Mouse (Mus musculus): ENCODE results near the gene Ufsp1. TPM values are rescaled to one million over a fixed set of nuclear protein-coding genes. Genes with fewer than 3 reads are reported as not detected.
A peak's percentile ranks its signal among the peaks of the same experiment; 100 is the strongest.

Gene Ufsp1
- polyA plus RNA-seq, 1 experiment from 2014 or later: 24.0 TPM

GRCm38 (mm10) chr5:137287953-137288743 lies 6.3 kb upstream of the Ufsp1 start:
- H3K4me2 ChIP-seq: peak overlapping the region; percentile 96
- H3K4me1 ChIP-seq (replicated peaks): peaks cover 54% of the 10 kb centered on the region
- under 1% methylated on average over 44 of the region's 65 CpGs for WGBS
- peak overlapping the region; percentile 55 for H3K4me3 ChIP-seq
- peak; percentile 12; the same call in 1 of the 2 replicates for ATAC-seq (ENCODE audit: low FRiP score, low read depth)
- H3K36me3 ChIP-seq: no peaks in the 10 kb centered on the region
- H3K27ac ChIP-seq (replicated peaks): peak overlapping the region; percentile 85
- H3K9me3 ChIP-seq: no peaks in the 10 kb centered on the region
- H3K9ac ChIP-seq: peak overlapping the region; percentile 69
- peaks cover 23% of the 10 kb centered on the region for H3K27me3 ChIP-seq

- Histone ChIP-seq H3K9me3 (no peaks in the 10 kb centered on the region), H3K9ac (peak overlapping the region; percentile 48), H3K4me1 (replicated peaks) (peaks cover 60% of the 10 kb centered on the region), H3K4me2 (peak overlapping the region; percentile 96), H3K4me3 (peak overlapping the region; percentile 55), H3K36me3 (no peaks in the 10 kb centered on the region), H3K27ac (replicated peaks) (no peak overlapping the region; the same call in 1 of the 2 replicates), H3K27me3 (peaks cover 23% of the 10 kb centered on the region)
- 4% methylated on average over 25 of the region's 25 CpGs for WGBS
- no peak for ATAC-seq (ENCODE audit: low FRiP score, low read depth)
Observed at GRCm38 (mm10) chr5:137288999-137289470, 5.4 kb upstream of the Ufsp1 start.

- H3K27ac ChIP-seq (replicated peaks): no peak overlapping the region
- peak overlapping the region; percentile 48; the same call in 1 of the 2 replicates for H3K9ac ChIP-seq
- H3K36me3 ChIP-seq: no peaks in the 10 kb centered on the region
- H3K4me3 ChIP-seq: peak overlapping the region; percentile 55
- no peaks in the 10 kb centered on the region for H3K9me3 ChIP-seq
- no peak for ATAC-seq (ENCODE audit: low FRiP score, low read depth)
- peaks cover 63% of the 10 kb centered on the region for H3K4me1 ChIP-seq (replicated peaks)
- H3K4me2 ChIP-seq: peak overlapping the region; percentile 96
- WGBS: 55% methylated on average over 13 of the region's 13 CpGs
- H3K27me3 ChIP-seq: peaks cover 23% of the 10 kb centered on the region
Observed at GRCm38 (mm10) chr5:137289591-137290365, 4.7 kb upstream of the Ufsp1 start.

GRCm38 (mm10) chr5:137290677-137291076 lies 3.8 kb upstream of the Ufsp1 start:
- no peaks in the 10 kb centered on the region for H3K9me3 ChIP-seq
- H3K9ac ChIP-seq: no peak overlapping the region
- H3K4me2 ChIP-seq: peak overlapping the region; percentile 96
- peaks cover 23% of the 10 kb centered on the region for H3K27me3 ChIP-seq
- no peak overlapping the region for H3K27ac ChIP-seq (replicated peaks)
- peaks cover 71% of the 10 kb centered on the region for H3K4me1 ChIP-seq (replicated peaks)
- ATAC-seq (ENCODE audit: low FRiP score, low read depth): no peak
- H3K36me3 ChIP-seq: peaks cover 3% of the 10 kb centered on the region
- WGBS: 29% methylated on average over 15 of the region's 15 CpGs
- no peak overlapping the region for H3K4me3 ChIP-seq

- no peaks in the 10 kb centered on the region for H3K9me3 ChIP-seq
- H3K9ac ChIP-seq: no peak overlapping the region
- peaks cover 23% of the 10 kb centered on the region for H3K27me3 ChIP-seq
- peaks cover 11% of the 10 kb centered on the region for H3K36me3 ChIP-seq
- H3K4me1 ChIP-seq (replicated peaks): peaks cover 65% of the 10 kb centered on the region
- 78% methylated on average over 15 of the region's 15 CpGs for WGBS
- H3K27ac ChIP-seq (replicated peaks): no peak overlapping the region
- peak overlapping the region; percentile 96; the same call in 1 of the 2 replicates for H3K4me2 ChIP-seq
- no peak for ATAC-seq (ENCODE audit: low FRiP score, low read depth)
- no peak overlapping the region for H3K4me3 ChIP-seq
Observed at GRCm38 (mm10) chr5:137291381-137291926, 3.0 kb upstream of the Ufsp1 start.

- H3K4me2 ChIP-seq: peak overlapping the region; percentile 85
- H3K9me3 ChIP-seq: no peaks in the 10 kb centered on the region
- H3K27ac ChIP-seq (replicated peaks): peak overlapping the region; percentile 81
- H3K36me3 ChIP-seq: peaks cover 29% of the 10 kb centered on the region
- peak overlapping the region; percentile 51 for H3K4me3 ChIP-seq
- H3K27me3 ChIP-seq: peaks cover 23% of the 10 kb centered on the region
- peaks cover 50% of the 10 kb centered on the region for H3K4me1 ChIP-seq (replicated peaks)
- peak overlapping the region; percentile 51 for H3K9ac ChIP-seq
- ATAC-seq (ENCODE audit: low FRiP score, low read depth): no peak
- WGBS: 0% methylated on average over 15 of the region's 15 CpGs
Observed at GRCm38 (mm10) chr5:137293282-137293681, 1.1 kb upstream of the Ufsp1 start.

GRCm38 (mm10) chr5:137294744-137295093 lies 290 bp downstream of the Ufsp1 start:
- Histone ChIP-seq H3K36me3 (peaks cover 43% of the 10 kb centered on the region), H3K27me3 (peaks cover 18% of the 10 kb centered on the region), H3K4me3 (peak overlapping the region; percentile 51), H3K27ac (replicated peaks) (peak overlapping the region; percentile 81), H3K4me2 (peak overlapping the region; percentile 85), H3K9me3 (no peaks in the 10 kb centered on the region), H3K9ac (peak overlapping the region; percentile 82), H3K4me1 (replicated peaks) (peaks cover 37% of the 10 kb centered on the region)
- 7% methylated on average over 18 of the region's 18 CpGs for WGBS
- peak; percentile 72 for ATAC-seq (ENCODE audit: low FRiP score, low read depth)

GRCm38 (mm10) chr5:137295296-137295695 lies 867 bp downstream of the Ufsp1 start:
- peak overlapping the region; percentile 85 for H3K4me2 ChIP-seq
- H3K27me3 ChIP-seq: peaks cover 13% of the 10 kb centered on the region
- H3K27ac ChIP-seq (replicated peaks): no peak overlapping the region
- no peak for ATAC-seq (ENCODE audit: low FRiP score, low read depth)
- peaks cover 32% of the 10 kb centered on the region for H3K4me1 ChIP-seq (replicated peaks)
- H3K4me3 ChIP-seq: peak overlapping the region; percentile 51
- WGBS: 85% methylated on average over 9 of the region's 9 CpGs
- H3K9ac ChIP-seq: peak overlapping the region; percentile 82; the same call in 1 of the 2 replicates
- H3K36me3 ChIP-seq: peaks cover 49% of the 10 kb centered on the region
- H3K9me3 ChIP-seq: no peaks in the 10 kb centered on the region

- Histone ChIP-seq H3K27me3 (0 out of 2 replicates have a peak, but pooled peaks cover 12% of the 10 kb centered on the region), H3K4me2 (no peak overlapping the region), H3K27ac (replicated peaks) (no peak overlapping the region), H3K4me1 (replicated peaks) (peaks cover 28% of the 10 kb centered on the region), H3K4me3 (no peak overlapping the region), H3K9ac (no peak overlapping the region), H3K9me3 (no peaks in the 10 kb centered on the region), H3K36me3 (peaks cover 53% of the 10 kb centered on the region)
- ATAC-seq (ENCODE audit: low FRiP score, low read depth): no peak
- 93% methylated on average over 15 of the region's 15 CpGs for WGBS
Observed at GRCm38 (mm10) chr5:137295712-137296111, 1.3 kb downstream of the Ufsp1 start.

- no peaks in the 10 kb centered on the region for H3K9me3 ChIP-seq
- H3K9ac ChIP-seq: no peak overlapping the region
- 91% methylated on average over 14 of the region's 14 CpGs for WGBS
- no peak overlapping the region for H3K27ac ChIP-seq (replicated peaks)
- no peak overlapping the region for H3K4me3 ChIP-seq
- no peak overlapping the region for H3K4me2 ChIP-seq
- peaks cover 29% of the 10 kb centered on the region for H3K4me1 ChIP-seq (replicated peaks)
- H3K27me3 ChIP-seq: 0 out of 2 replicates have a peak, but pooled peaks cover 2% of the 10 kb centered on the region
- peaks cover 67% of the 10 kb centered on the region for H3K36me3 ChIP-seq
- ATAC-seq (ENCODE audit: low FRiP score, low read depth): no peak
Observed at GRCm38 (mm10) chr5:137297126-137297525, 2.7 kb downstream of the Ufsp1 start.

GRCm38 (mm10) chr5:137299240-137299639 lies 4.8 kb downstream of the Ufsp1 start:
- Histone ChIP-seq H3K36me3 (peaks cover 80% of the 10 kb centered on the region), H3K9ac (no peak overlapping the region), H3K4me1 (replicated peaks) (peaks cover 20% of the 10 kb centered on the region), H3K4me3 (no peak overlapping the region), H3K27me3 (no peaks in the 10 kb centered on the region), H3K27ac (replicated peaks) (no peak overlapping the region), H3K9me3 (no peaks in the 10 kb centered on the region), H3K4me2 (no peak overlapping the region)
- no peak for ATAC-seq (ENCODE audit: low FRiP score, low read depth)
- 94% methylated on average over 7 of the region's 7 CpGs for WGBS
